Mouse (Mus musculus) layer of hippocampus, adult 11-12 months (tissue): ENCODE measurements around the gene Tmem184b.

Experiments used
- DNase-seq: peaks from one replicate; pipeline ENCODE4 v3.0.0; 2022; ENCODE audit warnings: low spot score

The Tmem184b gene

DNA sequence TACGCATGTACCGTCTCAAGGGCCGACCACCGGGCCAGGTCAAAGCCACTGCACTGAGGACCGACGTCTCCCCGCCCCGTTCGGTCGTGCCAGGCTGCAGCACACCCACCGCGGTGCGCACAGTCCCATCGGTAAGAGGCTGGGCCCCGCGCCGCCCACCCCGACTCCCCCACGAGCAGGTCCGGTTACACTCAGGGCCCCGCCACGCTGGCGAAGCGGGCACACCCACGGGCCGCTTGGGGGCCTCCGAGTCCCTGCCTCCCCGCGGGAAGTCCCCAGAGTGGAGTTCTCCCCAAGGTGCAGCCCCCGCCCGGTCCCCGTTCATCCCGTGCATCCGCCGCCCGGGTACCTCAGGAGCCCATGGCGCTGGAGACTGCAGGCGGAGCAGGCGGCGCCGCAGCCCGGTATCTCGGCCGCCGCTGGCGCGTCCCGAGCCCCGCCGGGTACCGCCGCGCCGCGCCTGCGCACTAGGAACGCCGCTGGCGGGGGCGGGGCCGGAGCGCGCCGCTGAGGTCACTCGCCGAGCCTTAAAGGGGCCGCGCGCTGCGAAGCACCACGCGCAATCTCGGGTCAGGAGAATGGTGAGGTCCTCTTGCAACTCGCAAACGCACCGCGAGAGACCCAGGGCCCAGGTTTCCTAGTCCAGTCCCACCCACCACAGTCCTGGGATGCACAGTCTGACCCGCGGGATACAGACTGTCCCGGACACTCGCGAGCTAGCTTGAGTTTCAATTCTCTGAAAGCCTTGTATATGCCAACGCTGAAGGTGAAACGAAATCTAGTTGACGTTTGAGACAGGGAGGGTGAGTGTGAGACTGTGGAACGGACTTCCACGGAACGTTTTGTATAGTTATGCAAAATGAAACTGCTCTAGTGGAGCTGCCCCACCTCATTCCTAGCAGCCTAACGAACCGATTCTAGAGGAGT, at the start of gene Tmem184b:
Gene Tmem184b (minus strand): TSS at position 734 of the 927 bp plus-strand sequence.
- peak; percentile 87 for DNase-seq

DNA sequence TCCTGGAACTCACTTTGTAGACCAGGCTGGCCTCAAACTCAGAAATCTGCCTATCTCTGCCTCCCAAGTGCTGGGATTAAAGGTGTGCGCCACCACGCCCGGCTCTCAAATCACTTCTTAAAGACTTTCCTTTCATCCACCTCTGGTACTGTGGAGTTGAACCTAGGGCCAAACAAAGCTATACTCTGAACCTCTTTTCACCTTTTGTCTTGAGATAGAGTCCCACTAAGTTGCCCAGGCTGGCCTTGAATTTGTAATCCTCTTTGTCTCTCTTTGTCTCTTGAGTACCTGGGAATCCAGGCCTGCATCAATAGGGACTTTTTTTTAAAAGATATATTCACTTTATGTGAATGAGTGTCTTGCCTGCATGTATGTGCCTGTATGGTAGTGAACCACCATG, 44.7 kb upstream of the Tmem184b start:
- DNase-seq, result no peak

DNA sequence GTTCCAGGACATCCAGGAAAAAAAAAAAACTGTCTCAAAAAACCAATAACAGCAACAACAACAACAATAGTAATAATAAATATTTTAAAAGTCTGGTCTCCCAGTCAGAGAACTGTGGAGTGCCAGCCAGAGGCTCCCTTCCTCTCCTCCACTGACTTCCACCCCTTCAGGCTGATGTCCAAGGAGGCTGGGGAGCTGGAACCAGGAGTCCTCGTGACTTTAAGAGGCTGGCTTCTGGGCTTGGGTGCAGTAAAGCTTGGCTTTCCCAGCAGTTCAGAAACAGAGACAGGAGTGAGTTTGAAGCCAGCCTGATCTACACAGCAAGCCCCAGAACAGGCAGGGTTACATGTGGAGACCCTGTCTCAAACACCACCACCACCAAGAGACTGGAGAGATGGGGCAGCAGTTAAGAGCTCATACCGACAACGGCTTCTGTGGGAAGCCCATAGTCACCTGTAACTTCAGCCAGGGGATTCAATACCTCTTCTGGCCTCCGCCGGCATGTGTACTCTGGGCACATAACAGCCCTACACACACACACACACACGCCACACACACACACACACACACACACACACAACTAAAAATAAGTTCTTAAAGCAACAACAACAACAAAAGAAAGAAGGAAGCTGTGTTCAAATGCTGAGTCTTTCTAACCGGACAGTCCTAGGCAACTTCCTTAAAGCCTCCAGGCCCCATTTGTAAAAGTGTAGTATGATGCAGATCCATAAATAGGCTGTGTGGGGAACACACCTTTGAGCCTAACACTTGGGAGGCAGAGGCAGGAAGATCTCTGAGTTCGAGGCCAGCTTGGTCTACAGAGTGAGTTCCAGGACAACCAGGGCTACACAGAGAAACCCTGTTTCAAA, 42.7 kb upstream of the Tmem184b start:
- no peak for DNase-seq

DNA sequence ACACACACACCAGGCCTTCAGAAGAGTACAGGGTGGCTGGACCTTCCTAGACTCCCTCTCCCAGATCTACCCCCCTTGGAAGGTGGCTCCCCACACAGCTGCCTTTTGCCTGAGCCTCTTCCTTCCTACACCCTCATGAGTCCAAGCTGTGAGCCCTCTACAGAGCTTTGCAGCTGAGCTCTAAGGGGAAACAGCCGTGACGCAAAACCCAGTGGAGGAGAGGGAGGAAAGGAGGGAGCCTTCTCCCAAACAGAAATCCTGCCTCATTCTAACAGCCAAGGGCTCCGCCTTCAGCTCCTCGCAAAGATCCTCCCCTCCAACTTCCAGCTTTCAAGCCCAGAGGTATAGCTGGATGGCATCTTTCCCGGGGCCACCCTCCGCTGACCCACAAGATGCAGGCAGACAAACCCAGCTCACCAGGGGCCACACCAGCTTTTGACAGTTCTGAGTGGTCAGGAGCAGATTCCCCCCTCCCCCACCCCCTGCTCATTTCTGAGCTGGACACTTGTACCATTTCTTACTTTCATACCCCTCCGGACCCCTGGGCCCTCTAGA, 40.6 kb upstream of the Tmem184b start:
- DNase-seq, result no peak

DNA sequence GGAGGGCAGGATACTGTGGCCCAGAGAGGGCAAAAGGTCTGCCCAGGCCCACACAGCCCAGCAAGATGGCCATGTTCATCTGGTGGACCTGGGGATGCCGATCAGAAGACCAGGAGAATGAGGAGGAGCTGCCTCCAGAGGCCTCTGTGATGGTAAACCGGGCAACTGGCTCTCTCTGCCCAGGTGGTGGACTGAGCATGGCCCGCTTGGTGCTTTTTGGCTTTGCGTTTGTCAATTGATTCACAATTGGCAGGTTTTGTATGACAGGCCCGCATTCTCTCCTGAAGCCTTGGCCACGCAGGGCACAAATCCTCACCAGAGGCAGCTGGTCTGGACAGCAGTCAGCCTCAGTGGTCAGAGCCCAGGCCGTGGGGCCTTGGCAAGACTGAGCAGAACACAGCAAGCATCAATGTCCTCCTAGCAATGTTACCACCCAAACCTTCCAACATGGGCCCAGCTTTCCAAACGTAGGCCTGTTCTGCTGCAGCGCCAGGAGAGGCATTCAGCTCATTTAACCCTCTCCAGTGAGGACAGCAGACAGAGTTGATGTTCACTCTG, 39.7 kb upstream of the Tmem184b start:
- DNase-seq, result no peak

DNA sequence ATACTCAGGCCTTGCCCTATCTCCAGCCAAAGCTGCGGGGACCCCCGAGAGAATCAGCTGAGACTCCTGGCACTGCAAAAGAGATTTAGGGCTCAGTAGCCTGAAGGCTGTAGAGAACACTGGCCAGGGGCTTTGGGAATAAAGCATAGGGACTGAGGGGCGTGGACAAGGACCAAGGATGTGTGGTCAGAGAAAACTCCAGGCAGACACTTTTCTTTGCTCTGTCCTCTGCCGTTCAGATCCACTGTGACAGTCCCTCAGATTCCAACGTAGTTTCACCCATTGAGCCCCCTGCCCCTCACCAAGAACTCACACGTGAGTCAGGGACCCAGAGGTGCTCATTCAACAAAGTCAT, 38.9 kb upstream of the Tmem184b start:
- DNase-seq, result no peak

DNA sequence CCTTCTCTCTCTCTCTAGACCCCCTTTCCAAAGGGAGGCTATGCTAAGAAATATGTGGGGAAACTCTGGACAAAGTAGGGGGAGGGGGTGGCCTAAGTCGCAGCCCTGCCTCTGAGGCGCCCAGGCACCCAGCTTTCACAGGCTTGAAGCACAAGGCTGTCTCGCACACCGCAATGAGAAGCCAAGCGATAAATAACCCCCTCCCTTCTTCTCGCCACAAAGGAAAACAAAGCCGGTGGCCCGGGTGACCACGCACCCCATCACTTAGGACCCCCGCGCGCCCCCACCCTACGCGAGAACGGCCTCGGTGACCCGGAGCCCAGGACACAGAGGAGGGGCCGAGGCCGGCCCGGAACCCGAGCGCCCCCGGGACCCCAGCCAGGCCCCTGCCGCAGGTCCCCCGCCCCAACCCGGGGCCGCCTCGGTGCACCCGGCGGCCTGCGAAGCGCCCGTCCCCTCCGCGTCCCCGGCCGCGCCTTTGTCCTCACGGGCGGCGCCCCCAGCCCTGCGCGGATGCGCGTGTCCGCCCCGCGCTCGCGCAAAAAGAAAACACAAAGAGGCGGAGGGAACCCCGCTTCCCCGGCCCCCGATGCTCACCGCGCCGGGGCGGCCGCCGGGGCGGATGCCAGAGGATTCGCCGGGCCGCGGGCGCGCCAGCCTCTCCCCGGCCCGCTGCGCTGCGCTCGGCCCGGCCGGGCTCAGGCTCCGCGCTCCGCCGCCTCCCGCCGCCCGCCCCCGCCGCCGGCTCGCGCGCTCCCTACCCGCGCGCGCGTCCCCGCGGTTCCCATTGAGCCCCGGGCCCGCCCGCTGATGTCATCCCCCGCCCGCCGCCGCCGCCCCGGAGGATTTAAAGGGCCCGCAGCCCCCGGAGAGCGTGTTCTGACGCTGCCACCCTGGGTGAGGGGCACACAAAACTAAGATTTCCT, 38.2 kb upstream of the Tmem184b start:
- peak; percentile 83 for DNase-seq

DNA sequence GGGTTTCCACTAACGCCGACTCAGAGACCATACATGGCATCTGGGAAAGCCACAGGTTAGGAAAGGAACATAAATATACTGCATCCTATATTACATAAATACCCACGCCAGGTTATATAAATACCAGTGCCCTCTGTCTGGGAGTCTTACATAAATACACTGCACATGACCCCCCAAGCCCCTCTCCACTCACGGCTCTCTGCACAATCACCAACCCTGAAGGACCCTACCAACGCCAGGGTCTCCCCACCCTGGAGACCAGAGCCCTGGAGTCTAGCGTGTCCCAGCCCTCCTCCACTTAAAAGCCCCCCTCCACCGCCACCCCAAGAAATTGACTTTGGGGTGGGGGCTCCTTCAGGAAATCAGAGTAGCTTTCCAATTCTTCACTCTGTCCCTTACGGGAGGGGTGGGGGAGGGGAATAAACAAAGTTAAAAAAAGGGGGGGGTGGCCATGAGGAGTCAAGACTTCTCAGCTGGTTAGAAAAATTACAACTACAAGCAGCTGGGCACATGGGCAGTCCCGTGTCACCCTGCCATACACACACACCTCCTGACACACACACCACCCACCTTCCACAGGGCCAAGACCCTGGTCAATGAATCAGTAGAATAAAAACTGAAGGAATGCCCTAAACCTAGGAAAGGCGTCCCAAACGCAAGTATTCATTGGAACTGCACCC, 37.4 kb upstream of the Tmem184b start:
- no peak for DNase-seq

DNA sequence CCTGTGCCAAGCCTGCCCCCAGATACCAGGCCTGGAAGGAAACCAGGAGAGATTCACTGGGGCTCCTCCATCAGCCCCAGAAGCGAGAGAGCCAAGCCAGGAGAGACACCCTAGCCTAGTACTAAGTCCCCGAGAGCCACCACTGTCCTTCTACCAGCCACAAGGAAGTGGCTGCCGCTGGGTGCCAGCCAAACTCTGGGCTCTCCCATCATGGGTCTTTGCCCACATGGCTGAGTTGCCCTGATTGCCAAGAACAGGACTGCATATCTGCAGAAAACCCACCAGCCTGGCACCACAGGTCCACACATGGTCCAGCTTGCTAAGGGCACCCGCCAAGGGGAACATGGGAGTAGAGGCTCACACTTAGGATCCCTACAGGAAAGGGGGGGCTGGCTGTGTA, 36.9 kb upstream of the Tmem184b start:
- DNase-seq, result peak; percentile 77

DNA sequence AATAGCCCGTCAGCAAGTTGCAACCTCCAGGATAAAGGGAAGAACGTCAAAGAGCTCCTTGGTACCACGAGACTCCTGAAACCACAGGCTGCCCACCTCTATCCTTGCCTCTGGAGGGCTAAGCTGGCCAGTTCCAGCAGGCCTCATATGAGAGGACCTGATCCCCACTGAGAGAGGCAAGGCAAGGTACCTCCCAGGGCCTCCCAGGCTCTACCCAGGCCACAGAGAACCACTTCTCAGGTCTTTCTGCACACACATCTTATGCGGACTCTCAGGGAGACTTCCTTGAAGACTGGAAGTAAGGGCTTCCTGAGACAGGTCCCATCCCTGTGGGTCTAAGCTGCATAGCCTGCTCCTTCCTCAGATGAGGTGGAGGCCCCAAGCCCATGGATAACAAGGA, 36.0 kb upstream of the Tmem184b start:
- DNase-seq, result no peak

DNA sequence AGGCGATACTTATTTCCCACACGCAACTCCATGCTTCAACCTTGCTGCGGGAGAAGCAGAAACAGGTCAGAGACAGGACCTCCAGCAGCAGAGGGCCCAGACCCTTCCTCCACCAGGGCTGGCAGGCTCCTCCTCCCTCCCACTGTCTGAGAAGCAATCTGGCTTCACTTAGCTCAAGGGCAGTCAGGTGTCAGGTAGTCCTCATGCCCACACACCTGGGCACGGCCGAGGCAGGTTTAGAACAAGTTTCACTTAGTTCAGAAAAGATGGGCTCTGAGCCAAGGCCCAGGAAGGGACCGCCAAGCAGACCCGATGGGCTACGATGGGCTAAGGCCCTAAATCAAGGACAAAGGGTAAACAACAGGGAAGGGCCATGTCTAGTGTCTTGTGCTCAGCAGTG, 35.4 kb upstream of the Tmem184b start:
- DNase-seq, result no peak

DNA sequence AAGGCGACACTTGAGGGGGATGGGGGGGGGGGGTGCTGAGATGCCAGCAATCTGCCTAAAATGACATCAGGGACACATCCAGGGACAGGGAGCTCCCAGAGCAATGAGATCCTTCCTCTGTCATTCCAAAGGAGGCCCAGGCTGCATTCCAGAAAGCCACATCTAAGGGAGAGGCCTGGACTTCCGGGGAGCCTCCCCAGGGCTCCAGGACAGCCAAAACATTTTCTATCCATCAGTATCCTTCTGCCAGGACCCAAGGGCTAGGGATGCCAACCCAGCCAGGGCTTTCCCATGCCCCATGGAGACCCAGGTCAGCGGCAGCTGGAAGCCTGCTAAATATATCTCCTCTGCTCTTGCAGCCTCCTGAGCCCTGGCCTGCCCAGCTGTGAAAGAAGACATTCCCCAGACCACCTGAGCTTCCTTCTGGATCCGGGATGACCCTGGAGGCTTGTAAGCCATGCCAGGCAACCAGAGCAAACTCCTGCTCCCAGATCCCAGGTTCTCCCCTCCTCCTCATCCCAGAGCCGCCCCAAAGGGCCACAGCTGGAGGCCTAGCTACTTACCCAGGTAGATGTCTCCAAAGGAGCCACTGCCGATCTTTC, 34.9 kb upstream of the Tmem184b start:
- no peak for DNase-seq

DNA sequence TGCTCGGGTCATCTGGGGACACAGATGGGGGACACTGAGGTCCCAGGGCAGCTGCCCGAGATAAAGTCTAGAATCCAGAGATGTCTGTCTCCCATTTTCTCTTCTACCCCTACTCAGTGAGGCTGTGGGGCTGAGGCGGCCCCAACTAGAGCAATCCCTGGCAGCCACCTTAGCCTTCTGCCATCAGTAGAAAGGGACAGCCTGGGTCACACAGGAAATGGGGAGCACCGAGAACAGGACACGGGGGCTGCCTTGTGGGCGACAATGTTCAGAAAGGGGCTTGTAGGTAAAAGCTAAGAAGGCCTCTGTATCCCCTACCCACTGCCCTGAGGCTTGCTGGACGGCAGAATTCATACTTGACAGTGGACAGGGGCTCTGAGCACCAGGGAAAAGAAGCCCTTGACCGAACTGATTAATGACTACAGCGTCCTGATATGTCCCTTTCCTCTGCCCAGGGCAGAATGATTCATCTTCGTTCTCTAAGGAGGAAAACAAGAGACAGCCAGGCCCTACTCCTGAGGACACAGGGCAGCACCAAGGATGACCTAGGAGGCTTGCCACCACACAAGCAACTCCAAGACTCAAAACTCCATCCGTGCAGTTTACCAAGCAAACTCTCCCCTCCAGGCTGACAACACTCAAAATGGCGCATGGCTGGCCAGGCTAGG, 34.3 kb upstream of the Tmem184b start:
- DNase-seq, result no peak

DNA sequence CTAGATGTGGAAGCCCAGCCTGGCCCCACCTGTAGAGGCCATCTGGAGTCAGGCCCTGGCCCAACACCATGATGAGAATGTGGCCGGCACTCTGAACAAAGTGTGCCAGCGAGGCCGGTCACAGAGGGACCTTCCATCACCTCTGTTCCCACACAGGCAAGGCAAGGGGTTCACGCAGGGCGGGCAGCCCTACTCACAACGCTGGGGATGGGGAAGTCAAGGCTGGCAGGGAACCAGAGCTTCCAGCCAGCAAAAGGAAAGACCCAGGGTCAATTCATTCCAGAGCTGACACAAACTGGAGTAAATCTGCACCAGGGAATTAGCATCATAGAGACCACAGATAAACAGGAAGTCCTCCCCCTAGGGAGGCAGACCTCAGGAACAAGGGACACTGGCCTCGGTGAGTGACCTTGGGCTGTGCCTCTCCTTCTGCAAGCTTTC, 33.1 kb upstream of the Tmem184b start:
- no peak for DNase-seq

DNA sequence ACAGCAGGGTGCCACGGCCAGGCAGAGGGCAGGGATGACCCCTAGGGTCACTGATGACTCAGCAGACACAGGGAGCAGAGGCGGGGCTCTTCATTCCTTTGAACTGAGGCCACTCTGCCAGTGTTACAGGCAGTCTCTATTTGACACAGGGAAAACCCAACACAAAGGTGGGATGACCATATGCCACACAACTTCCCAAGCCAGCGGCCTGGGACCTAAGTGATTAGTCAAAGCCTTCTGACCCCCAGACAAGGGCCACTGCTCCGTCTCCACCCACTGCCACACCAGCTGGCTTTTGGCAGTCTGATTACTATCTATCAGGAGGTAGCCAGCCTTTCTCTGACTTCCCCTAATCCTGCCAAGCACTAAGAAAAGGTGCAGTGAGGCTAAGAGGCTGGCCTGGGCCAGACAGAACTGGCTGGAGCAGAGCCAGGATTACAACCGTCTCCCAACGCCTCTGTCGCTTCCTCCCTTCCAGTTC, 31.9 kb upstream of the Tmem184b start:
- DNase-seq, result no peak

DNA sequence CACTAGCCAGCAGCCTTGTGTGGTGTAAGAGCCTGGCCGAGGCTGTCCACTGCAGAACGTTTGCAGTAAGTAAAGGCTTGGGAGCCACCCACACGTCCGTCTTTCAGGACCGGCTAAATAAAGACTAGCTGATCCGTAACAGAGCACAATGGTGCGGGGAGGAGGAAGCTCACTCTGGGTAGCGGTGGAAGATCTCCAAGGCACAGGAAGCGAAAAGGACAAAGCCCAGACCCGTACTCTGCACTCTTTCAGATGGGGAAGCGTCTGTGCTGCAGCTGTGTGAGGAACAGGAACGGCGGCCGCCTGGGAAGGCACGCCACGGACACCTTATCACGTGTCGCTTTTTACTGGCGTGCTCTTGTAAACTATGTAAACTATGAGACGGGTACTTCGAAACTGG, 29.5 kb upstream of the Tmem184b start:
- DNase-seq, result peak; percentile 70

DNA sequence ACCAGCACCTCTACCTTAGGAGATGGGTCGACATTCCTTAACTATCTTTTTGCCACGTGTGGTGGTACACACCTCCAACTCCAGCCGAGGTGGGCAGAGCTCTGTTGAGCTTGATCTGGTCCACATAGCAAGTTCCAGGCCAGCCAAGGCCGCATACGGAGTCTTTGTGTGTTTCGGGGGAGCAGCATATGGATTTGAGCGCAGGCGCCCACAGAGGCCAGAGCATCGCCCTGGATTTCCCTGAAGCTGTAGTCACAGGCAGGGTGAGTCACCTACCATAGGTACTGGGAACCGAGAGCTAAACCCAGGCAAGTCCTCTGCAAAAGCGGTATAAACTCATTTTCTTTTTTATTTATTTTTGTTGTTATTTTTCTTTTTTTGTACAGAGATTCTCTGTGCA, 29.0 kb upstream of the Tmem184b start:
- no peak for DNase-seq

DNA sequence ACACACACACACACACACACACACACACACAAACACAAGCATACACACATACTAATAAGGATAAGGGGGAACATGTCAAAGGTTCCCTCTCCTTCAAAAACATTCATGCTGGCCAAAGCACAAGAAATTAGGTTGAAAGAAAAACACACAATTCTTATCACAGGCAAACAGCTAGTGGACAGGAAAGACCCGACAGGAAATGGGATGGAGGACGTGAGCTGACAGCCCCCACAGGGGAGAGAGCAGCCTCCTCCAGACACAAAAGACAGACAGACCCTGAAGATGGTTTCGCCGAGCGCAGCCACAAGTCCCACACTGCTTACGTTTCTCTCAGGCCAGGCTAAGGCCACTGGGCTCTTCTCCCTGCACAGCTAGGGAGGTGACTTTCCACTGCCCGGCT, 28.6 kb upstream of the Tmem184b start:
- no peak for DNase-seq

DNA sequence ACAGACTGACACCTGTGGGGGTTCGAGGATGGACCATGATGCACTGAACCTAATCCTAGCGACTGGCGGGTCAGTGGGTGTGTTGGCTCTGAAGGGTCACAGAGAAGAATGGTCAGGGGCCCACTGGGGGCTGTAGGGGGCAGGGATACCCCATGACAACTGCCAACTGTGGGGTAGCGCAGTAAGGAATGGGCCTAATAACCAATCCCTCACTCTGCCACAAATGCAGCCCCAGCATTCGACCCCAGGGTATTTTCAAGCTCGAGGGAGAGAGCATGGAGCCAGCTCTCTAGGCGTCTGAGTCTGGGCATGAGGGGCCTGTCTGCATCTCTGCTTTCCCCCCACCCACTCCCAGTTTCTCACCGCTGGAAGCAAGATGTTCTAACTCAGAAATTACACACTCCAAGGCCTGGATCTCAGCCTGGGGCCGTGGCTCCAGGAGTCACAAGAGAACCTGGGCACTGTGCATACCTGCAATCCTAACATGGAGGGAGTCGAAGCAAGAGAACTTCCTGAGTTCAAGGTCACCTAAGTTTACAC, 27.2 kb upstream of the Tmem184b start:
- DNase-seq, result no peak
